Mouse (Mus musculus): ENCODE measurements at regions not wholly inside any gene's neighbourhood (a gene's known extent, or its start where the extent isn't known, plus 50 kb on each side); places are given as distances from the start of the nearest gene placed in this dataset.

- DNase-seq (ENCODE audit: low read depth), result no peak
These were observed 58.6 kb downstream of the Mrm1 start for GRCm38 (mm10) chr11:84760622-84761196.

- DNase-seq (ENCODE audit: low read depth), result peak; percentile 38
These were observed 59.8 kb downstream of the Mrm1 start for GRCm38 (mm10) chr11:84759478-84759986.

DNA sequence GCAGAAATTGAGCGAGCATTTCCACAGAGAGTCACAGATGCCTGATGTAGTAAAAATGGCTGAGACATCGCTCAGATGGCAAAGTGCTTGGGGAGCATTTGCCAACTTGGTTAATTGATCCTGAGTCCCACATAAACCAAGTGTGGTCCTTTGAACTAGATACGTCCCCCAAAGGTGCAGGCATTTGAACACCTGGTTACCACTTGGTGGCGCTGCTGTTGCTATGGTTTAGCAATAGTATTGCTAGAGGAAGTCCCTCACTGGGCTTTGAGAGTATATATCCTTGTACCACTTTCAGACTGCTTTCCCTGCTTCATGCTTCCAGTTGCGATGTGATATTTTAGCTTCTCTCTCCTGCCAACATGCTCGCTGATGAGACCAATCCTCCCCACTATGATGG is 67.3 kb downstream of the Mrm1 start:
- peak; percentile 28 for DNase-seq (ENCODE audit: low read depth)

DNA sequence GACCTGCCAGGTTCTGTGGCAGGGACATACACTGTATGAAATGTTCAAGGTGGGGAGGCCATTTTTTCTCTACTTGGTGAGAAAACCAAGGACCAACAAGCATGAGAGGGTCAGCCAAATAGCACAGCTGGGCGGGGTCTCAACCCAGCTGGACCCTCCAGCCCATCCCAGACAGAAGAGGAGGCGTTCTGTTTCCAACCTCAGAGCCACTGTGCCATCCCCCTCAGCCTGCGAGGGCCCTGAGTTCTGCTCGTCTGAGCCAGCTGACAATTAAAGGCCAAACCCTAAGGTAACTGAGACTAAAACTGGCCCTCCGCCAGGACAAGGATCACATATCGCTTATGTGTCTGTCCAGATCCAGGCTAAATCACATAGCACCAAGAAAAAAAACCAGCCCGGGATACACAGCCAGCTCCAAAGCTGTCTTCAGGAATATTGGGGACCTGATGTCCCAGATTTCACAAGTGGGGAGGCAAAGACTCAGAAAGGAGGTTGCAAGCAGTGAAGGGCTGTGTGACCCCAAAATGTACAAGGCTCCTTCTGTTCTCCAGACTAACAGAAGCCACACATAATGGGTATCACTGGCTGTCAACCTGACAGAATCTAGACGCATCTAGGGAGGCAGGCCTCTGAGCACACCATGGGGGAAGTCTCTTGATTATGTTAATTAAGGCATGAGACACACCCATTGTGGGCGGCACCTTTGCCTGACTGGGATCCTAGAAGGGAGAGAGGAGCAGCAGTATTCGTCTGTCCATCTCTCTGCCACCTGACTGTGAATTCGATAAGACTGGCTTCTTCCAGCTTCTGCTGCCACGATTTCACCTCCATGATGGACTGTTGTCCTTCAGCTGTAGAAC is 69.6 kb downstream of the Mrm1 start:
- peak; percentile 11 for DNase-seq (ENCODE audit: low read depth)

DNA sequence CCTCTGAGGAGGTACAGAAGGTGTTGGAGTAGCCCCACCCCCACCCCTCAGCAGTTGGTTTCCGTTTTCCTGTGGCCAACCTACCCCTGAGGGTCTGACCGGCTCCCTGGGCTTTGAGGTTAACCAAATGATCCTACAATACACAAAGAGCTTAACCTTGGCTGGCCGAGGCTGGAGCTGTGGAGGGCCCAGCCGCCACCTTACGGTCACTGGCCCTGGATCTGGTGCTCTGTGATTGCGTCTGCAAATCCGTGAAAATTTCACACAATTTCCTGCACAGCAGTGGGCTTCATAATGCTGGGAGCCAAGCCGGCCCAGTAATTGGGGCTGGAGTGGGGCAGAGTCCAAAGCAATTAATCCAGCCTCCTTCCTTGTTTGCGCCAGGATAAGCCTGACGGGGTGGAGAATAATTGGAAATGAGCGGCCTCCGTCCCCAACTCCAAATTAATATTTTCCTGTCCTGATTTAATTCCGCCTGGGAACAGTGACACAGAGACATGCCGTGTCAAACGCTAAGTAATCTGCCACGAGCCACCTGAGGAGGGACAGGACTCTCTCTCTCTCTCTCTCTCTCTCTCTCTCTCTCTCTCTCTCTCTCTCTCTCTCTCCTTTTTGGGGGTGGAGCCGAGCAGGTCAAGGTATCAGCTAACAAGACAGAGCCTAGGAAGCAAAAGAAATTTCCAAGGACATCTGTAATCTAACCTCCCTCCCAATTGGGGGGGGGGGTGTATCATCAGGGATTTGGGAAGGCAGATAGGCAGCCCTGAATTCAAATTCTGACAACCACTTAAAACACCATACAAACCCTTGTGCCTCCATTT is 80.3 kb downstream of the Mrm1 start:
- no peak for DNase-seq (ENCODE audit: low read depth)

- DNase-seq (ENCODE audit: low read depth), result no peak
These were observed 81.2 kb downstream of the Mrm1 start for GRCm38 (mm10) chr11:84738128-84738527.

GRCm38 (mm10) chr11:84731890-84732289 is 87.4 kb downstream of the Mrm1 start:
- no peak for DNase-seq (ENCODE audit: low read depth)

DNA sequence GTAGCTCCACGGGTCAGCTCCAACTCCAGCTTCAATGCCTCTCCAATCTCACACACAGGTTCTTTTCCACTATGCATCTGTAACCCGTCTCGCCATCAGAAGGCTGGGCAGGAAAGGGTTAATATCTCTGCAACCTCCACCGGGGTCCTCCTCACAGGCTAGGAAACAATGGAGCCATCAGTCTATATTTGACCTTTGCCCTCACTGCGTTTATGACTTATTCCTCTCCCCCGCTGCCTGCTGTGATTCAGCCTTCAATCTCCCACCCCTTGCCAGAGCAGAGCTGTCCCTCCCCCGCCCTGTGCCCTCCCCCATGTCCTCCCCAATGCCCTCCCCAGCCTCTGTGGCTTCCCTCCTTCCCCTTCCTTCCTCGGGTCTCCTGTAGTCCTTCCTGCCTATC is 89.1 kb downstream of the Mrm1 start:
- peak; percentile 8 for DNase-seq (ENCODE audit: low read depth)

DNA sequence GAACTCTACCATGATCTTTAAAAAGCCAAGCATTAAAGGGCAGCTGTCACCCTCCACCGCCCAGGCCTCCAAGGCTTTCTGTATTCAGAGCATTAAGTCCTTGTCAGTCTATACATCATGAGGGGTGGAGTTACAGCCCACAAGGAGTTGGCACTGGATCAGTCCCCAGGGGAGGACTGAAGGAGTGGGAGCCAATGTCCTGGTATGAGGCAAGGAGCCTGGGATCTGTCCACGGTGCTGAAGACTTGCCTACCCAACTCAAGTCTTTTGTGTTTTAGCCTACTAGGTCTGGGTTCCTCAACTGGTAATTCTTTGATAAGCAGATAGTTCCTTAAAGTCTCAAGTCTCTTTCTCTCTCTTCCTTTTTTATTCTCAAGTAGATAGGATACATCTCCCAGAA is 90.1 kb downstream of the Mrm1 start:
- DNase-seq (ENCODE audit: low read depth), result peak; percentile 97

- DNase-seq (ENCODE audit: low read depth), result no peak
These were observed 93.2 kb downstream of the Mrm1 start for GRCm38 (mm10) chr11:84725936-84726613.

GRCm38 (mm10) chr11:84725177-84725792 is 94.0 kb downstream of the Mrm1 start:
- DNase-seq (ENCODE audit: low read depth), result no peak

DNA sequence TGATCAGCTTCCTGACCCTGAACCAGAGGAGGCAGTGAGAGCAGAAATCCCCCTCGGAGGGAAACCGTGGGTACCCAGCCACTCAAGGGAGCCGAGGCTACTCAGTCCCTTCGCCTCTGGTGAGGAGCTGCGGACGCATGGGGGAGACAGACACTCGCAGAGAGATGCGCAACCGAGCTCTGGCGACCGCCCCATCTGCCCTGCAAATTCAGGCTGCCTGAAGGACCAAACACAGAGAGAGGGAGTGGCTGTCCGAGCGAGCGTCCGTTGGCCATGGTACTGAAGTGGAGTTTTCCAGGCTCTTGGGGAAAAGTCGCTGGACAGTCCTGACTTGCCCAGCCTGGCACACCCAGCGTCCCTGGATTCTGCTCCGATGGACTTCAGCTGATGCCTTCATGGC is 95.2 kb downstream of the Mrm1 start:
- DNase-seq (ENCODE audit: low read depth), result peak; percentile 57

GRCm38 (mm10) chr11:84722658-84723201 is 96.6 kb downstream of the Mrm1 start:
- no peak for DNase-seq (ENCODE audit: low read depth)

- peak; percentile 40 for DNase-seq (ENCODE audit: low read depth)
These were observed 97.3 kb downstream of the Mrm1 start for GRCm38 (mm10) chr11:84721979-84722378.

- peak; percentile 13 for DNase-seq (ENCODE audit: low read depth)
These were observed 98.2 kb downstream of the Mrm1 start for GRCm38 (mm10) chr11:84721150-84721549.

DNA sequence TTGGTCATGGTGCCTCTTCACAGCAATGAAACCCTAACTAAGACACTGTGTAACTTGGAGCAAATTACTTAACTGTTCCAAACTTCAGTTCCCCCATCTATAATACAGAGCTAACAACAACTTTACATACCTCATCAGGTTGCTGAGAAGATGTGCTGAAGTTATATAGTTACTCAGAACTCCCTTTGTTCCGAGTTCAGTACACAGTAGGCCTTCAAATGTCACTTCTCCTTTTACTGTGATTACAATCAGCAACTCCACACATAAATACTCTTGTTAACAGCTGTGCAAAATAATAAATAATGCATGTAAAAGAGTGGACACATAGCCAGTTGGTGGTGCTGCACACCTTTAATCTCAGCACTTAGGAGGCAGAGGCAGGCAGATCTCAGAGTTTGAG is 99.5 kb downstream of the Mrm1 start:
- no peak for DNase-seq (ENCODE audit: low read depth)

GRCm38 (mm10) chr11:84712731-84713130 is 106.6 kb downstream of the Mrm1 start:
- peak; percentile 8 for DNase-seq (ENCODE audit: low read depth)

DNA sequence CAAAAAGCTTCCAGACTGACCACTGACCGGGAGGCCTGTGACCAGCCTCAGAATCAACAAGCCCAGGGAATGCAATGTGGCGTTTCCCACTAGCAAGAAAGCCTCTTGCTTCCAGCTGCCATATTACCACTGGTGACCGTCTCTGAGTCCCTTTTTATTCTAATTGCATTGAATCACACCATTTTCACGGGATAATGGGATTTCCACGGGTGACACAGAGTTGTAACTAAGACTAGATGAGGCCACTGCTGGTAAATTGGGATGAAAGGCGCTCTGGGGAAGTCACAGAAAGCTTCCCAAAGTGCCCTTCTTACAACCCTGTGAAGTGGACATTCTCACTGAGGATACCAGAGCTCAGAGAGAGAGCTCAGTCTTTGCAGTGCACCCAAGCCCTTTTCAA is 107.4 kb downstream of the Mrm1 start:
- no peak for DNase-seq (ENCODE audit: low read depth)

- DNase-seq (ENCODE audit: low read depth), result no peak
These were observed 111.0 kb downstream of the Mrm1 start for GRCm38 (mm10) chr11:84708222-84708730.

DNA sequence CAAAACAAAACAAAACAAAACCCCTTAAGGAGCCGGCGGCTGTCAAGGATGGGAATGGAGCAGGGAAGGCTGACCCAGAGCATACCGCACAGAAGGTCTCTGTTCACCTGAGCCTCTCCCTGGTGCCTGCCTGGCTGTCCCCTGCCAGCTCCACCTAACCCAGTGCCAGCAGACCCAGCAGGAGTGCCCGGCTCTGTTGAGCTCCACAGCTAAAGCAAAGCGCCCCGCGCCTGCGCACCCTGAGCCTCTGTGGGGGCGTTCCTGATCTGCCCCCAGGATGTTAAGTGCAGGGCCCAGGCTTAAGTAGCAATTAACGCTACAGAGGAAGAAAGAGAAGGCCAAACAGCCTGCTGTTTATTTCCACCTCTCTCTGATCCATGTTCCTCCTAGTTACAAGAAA is 111.5 kb downstream of the Mrm1 start:
- no peak for DNase-seq (ENCODE audit: low read depth)

GRCm38 (mm10) chr11:84706692-84707091 is 112.6 kb downstream of the Mrm1 start:
- peak; percentile 45 for DNase-seq (ENCODE audit: low read depth)
